Mouse (Mus musculus) limb, embryonic 14.5 days (tissue): ENCODE measurements around the gene Fig4. TPM values are rescaled to one million over a fixed set of nuclear protein-coding genes. Genes with fewer than 3 reads are reported as not detected.
A peak's percentile ranks its signal among the peaks of the same experiment; 100 is the strongest.

Experiments used
- ATAC-seq: fragments of 200-750 bp; cut with Nextera tagmentation; 2 replicates; pipeline ENCODE4 v1.8.0; 2017; ENCODE audit warnings: low read depth, moderate number of reproducible peaks, moderate TSS enrichment; ENCODE audit not compliant: low FRiP score
- DNase-seq: peaks from one replicate; pipeline ENCODE4 v3.0.0-alpha.2; 2015; ENCODE audit warnings: low spot score
- H3K27ac ChIP-seq: fragments of 300-500 bp; sonication (generic); replicated peaks from 2 replicates; pipeline ENCODE4 v1.5.1; 2014; ENCODE audit warnings: low read depth, mild to moderate bottlenecking, low read length, moderate library complexity, mixed read lengths
- H3K27me3 ChIP-seq: fragments of 300-500 bp; sonication (generic); 2 replicates; pipeline ENCODE4 v1.6.1; 2014; ENCODE audit warnings: low read length, mixed read lengths; ENCODE audit not compliant: control insufficient read depth, insufficient read depth
- H3K36me3 ChIP-seq: fragments of 300-500 bp; sonication (generic); 2 replicates; pipeline ENCODE4 v1.6.1; 2014; ENCODE audit warnings: mild to moderate bottlenecking, low read length, moderate library complexity, mixed read lengths; ENCODE audit not compliant: control insufficient read depth, insufficient read depth
- H3K4me1 ChIP-seq: fragments of 300-500 bp; sonication (generic); 2 replicates; pipeline ENCODE4 v1.6.1; 2014; ENCODE audit warnings: antibody characterized with exemption, low read length, mixed read lengths; ENCODE audit not compliant: control insufficient read depth, insufficient read depth
- H3K4me2 ChIP-seq: fragments of 300-500 bp; sonication (generic); replicated peaks from 2 replicates; pipeline ENCODE4 v1.6.1; 2014; ENCODE audit warnings: low read depth, mild to moderate bottlenecking, low read length, moderate library complexity; ENCODE audit not compliant: severe bottlenecking
- H3K4me3 ChIP-seq: fragments of 300-500 bp; sonication (generic); replicated peaks from 2 replicates; pipeline ENCODE4 v1.5.1; 2014; ENCODE audit warnings: low read length
- H3K9ac ChIP-seq: fragments of 300-500 bp; sonication (generic); 2 replicates; pipeline ENCODE4 v1.6.1; 2014; ENCODE audit warnings: mild to moderate bottlenecking, low read depth, low read length, moderate library complexity; ENCODE audit not compliant: severe bottlenecking
- H3K9me3 ChIP-seq: fragments of 300-500 bp; sonication (generic); 2 replicates; pipeline ENCODE4 v1.6.1; 2016; ENCODE audit warnings: low read length; ENCODE audit not compliant: control insufficient read depth
- POLR2A ChIP-seq: fragments of 200-500 bp; IDR thresholded peaks from 2 replicates; pipeline ENCODE4 v1.8.0; 2012; ENCODE audit warnings: inconsistent platforms, mild to moderate bottlenecking, moderate library complexity, borderline replicate concordance; ENCODE audit not compliant: insufficient read depth, insufficient read length; ENCODE audit errors: extremely low read depth
- WGBS: fragments of 180-500 bp; shearing (Covaris S2); extraction: QIAGEN DNeasy Blood & Tissue Kit; methylation state at CpG from one replicate; pipeline ENCODE4 v1.1.7; 2014; 5-methylcytosine and 5-hydroxymethylcytosine counted together
- polyA plus RNA-seq, 2 experiments: library from polyadenylated mRNA; depleted of rRNA in 1 of 2; stranded (reverse) in 1 of 2; unstranded in 1 of 2; fragments of >200 nt; fragmentation: Nextera tagmentation in 1 of 2; extraction: Ambion mirVana in 1 of 2; gene quantifications; 2 replicates each; pipeline versions ENCODE4 v1.2.1 to v1.2.3; 2012 to 2014

Fig4 gene
- polyA plus RNA-seq, 2 experiments, result 9.5 to 18.8 TPM

- 44% methylated on average over 1 of the region's 1 CpGs for WGBS
- Histone ChIP-seq H3K36me3 (no peaks in the 10 kb centered on the region), H3K27ac (no peak overlapping the region), H3K4me1 (no peaks in the 10 kb centered on the region), H3K4me3 (no peak overlapping the region), H3K27me3 (no peaks in the 10 kb centered on the region), H3K9ac (no peak overlapping the region), H3K9me3 (no peaks in the 10 kb centered on the region), H3K4me2 (no peak overlapping the region)
- no peak for ATAC-seq
- DNase-seq, result no peak
- TF ChIP-seq POLR2A, result no peak
Observed at GRCm38 (mm10) chr10:41261218-41261617, 41.8 kb downstream of the Fig4 start.

GRCm38 (mm10) chr10:41260243-41261006 lies 42.6 kb downstream of the Fig4 start:
- DNase-seq (no peak), ATAC-seq (no peak)
- no peaks in the 10 kb centered on the region for H3K27me3 ChIP-seq
- 30% methylated on average over 8 of the region's 8 CpGs for WGBS
- no peak overlapping the region for H3K27ac ChIP-seq
- H3K4me2 ChIP-seq, result no peak overlapping the region
- H3K9ac ChIP-seq, result no peak overlapping the region
- H3K36me3 ChIP-seq, result no peaks in the 10 kb centered on the region
- no peak overlapping the region for H3K4me3 ChIP-seq
- TF ChIP-seq POLR2A, result no peak
- no peaks in the 10 kb centered on the region for H3K4me1 ChIP-seq
- H3K9me3 ChIP-seq, result no peaks in the 10 kb centered on the region

GRCm38 (mm10) chr10:41250749-41251065 lies 52.4 kb downstream of the Fig4 start:
- Histone ChIP-seq H3K4me1 (no peaks in the 10 kb centered on the region), H3K9ac (no peak overlapping the region), H3K27me3 (no peaks in the 10 kb centered on the region), H3K9me3 (no peaks in the 10 kb centered on the region), H3K4me3 (no peak overlapping the region), H3K4me2 (no peak overlapping the region), H3K27ac (no peak overlapping the region), H3K36me3 (no peaks in the 10 kb centered on the region; the same call in 1 of the 2 replicates)
- ATAC-seq (no peak), DNase-seq (no peak)
- 19% methylated on average over 5 of the region's 5 CpGs for WGBS
- no peak for TF ChIP-seq POLR2A

GRCm38 (mm10) chr10:41250045-41250748 lies 52.9 kb downstream of the Fig4 start:
- H3K4me1 ChIP-seq, result no peaks in the 10 kb centered on the region
- no peaks in the 10 kb centered on the region for H3K27me3 ChIP-seq
- peak; percentile 65 for ATAC-seq
- no peak overlapping the region for H3K27ac ChIP-seq
- no peak for DNase-seq
- no peaks in the 10 kb centered on the region for H3K9me3 ChIP-seq
- H3K9ac ChIP-seq, result no peak overlapping the region
- H3K4me2 ChIP-seq, result no peak overlapping the region
- WGBS, result 36% methylated on average over 8 of the region's 8 CpGs
- H3K4me3 ChIP-seq, result no peak overlapping the region
- no peaks in the 10 kb centered on the region; the same call in 1 of the 2 replicates for H3K36me3 ChIP-seq
- no peak for TF ChIP-seq POLR2A

- no peak for ATAC-seq
- H3K4me1 ChIP-seq, result no peaks in the 10 kb centered on the region
- no peak for DNase-seq
- WGBS, result 91% methylated on average over 8 of the region's 8 CpGs
- no peak for TF ChIP-seq POLR2A
- H3K4me3 ChIP-seq, result no peak overlapping the region
- H3K27ac ChIP-seq, result no peak overlapping the region
- no peaks in the 10 kb centered on the region for H3K27me3 ChIP-seq
- no peaks in the 10 kb centered on the region for H3K9me3 ChIP-seq
- no peak overlapping the region for H3K9ac ChIP-seq
- no peak overlapping the region for H3K4me2 ChIP-seq
- no peaks in the 10 kb centered on the region; the same call in 1 of the 2 replicates for H3K36me3 ChIP-seq
Observed at GRCm38 (mm10) chr10:41249006-41249659, 53.9 kb downstream of the Fig4 start.
